Mouse (Mus musculus) bone marrow, adult 2 months (tissue): ENCODE results near the gene Gpr176. TPM values are rescaled to one million over a fixed set of nuclear protein-coding genes. Genes with fewer than 3 reads are reported as not detected.

Source experiments
- H3K27ac ChIP-seq: fragments of 200-500 bp; 2 replicates; pipeline ENCODE4 v1.5.1; 2012; ENCODE audit warnings: low read depth, mild to moderate bottlenecking, control low read depth, inconsistent platforms, low read length; ENCODE audit not compliant: control insufficient read depth, poor library complexity, insufficient read depth
- H3K4me1 ChIP-seq: fragments of 200-500 bp; 2 replicates; pipeline ENCODE4 v1.6.1; 2011; ENCODE audit warnings: low read length; ENCODE audit not compliant: control insufficient read depth, insufficient read depth
- H3K4me3 ChIP-seq: fragments of 200-500 bp; replicated peaks from 2 replicates; pipeline ENCODE3; 2011; ENCODE audit warnings: mild to moderate bottlenecking, low read depth, low read length, control low read depth; ENCODE audit not compliant: control insufficient read depth
- CTCF ChIP-seq: fragments of 200-500 bp; IDR thresholded peaks from 2 replicates; pipeline ENCODE4 v1.5.1; 2011; ENCODE audit warnings: low read length, control low read depth; ENCODE audit not compliant: control insufficient read depth, insufficient read depth
- POLR2A ChIP-seq: fragments of 200-500 bp; IDR thresholded peaks from 2 replicates; pipeline ENCODE4 v1.6.1; 2011; ENCODE audit warnings: low read depth, mild to moderate bottlenecking, control low read depth, low read length, borderline replicate concordance; ENCODE audit not compliant: control insufficient read depth
- WGBS: fragments of 180-500 bp; shearing (Covaris S2); methylation state at CpG from one replicate; pipeline ENCODE4 v1.1.7; 2018; 5-methylcytosine and 5-hydroxymethylcytosine counted together
- polyA plus RNA-seq: library from polyadenylated mRNA; stranded (reverse); fragments of >200 nt; gene quantifications from 2 replicates; pipeline ENCODE4 v1.2.4, GENCODE M21; 2011; ENCODE audit warnings: low replicate concordance; ENCODE audit not compliant: missing spikeins, insufficient read depth, insufficient read length

Gene Gpr176
- polyA plus RNA-seq, 1 experiment = not detected

GRCm38 (mm10) chr2:118321094-118321493 lies 52.1 kb downstream of the Gpr176 start:
- Histone ChIP-seq H3K27ac (no peak overlapping the region), H3K4me1 (no peaks in the 10 kb centered on the region), H3K4me3 (no peak overlapping the region)
- TF ChIP-seq CTCF (no peak), POLR2A (no peak)
- WGBS = 84% methylated on average over 4 of the region's 4 CpGs

- H3K4me1 ChIP-seq = no peaks in the 10 kb centered on the region
- no peak overlapping the region for H3K4me3 ChIP-seq
- H3K27ac ChIP-seq = no peak overlapping the region
- 78% methylated on average over 4 of the region's 4 CpGs for WGBS
- TF ChIP-seq POLR2A (no peak), CTCF (no peak)
These were observed 52.7 kb downstream of the Gpr176 start for GRCm38 (mm10) chr2:118320519-118320918.

GRCm38 (mm10) chr2:118319176-118319575 lies 54.0 kb downstream of the Gpr176 start:
- TF ChIP-seq CTCF = no peak
- TF ChIP-seq POLR2A = no peak
- 79% methylated on average over 5 of the region's 5 CpGs for WGBS
- H3K27ac ChIP-seq = no peak overlapping the region
- no peak overlapping the region for H3K4me3 ChIP-seq
- H3K4me1 ChIP-seq = no peaks in the 10 kb centered on the region

- TF ChIP-seq POLR2A = no peak
- no peak for TF ChIP-seq CTCF
- no peak overlapping the region for H3K4me3 ChIP-seq
- no peaks in the 10 kb centered on the region for H3K4me1 ChIP-seq
- 67% methylated on average over 2 of the region's 2 CpGs for WGBS
- no peak overlapping the region for H3K27ac ChIP-seq
These were observed 56.3 kb downstream of the Gpr176 start for GRCm38 (mm10) chr2:118316939-118317338.

GRCm38 (mm10) chr2:118315656-118316402 lies 57.4 kb downstream of the Gpr176 start:
- TF ChIP-seq POLR2A (no peak), CTCF (no peak)
- no peak overlapping the region for H3K27ac ChIP-seq
- WGBS = 76% methylated on average over 12 of the region's 12 CpGs
- H3K4me1 ChIP-seq = no peaks in the 10 kb centered on the region
- no peak overlapping the region for H3K4me3 ChIP-seq

GRCm38 (mm10) chr2:118307561-118307960 lies 65.7 kb downstream of the Gpr176 start:
- 18% methylated on average over 8 of the region's 8 CpGs for WGBS

GRCm38 (mm10) chr2:118306966-118307365 lies 66.3 kb downstream of the Gpr176 start:
- TF ChIP-seq POLR2A (no peak), CTCF (no peak)
- WGBS = 42% methylated on average over 2 of the region's 2 CpGs

More at GRCm38 (mm10) chr2:118307561-118307960, 65.7 kb downstream of the Gpr176 start:
- no peak for TF ChIP-seq POLR2A
- no peak for TF ChIP-seq CTCF
- Histone ChIP-seq H3K27ac (no peak overlapping the region), H3K4me1 (peaks cover 1% of the 10 kb centered on the region; the same call in 1 of the 2 replicates), H3K4me3 (no peak overlapping the region)

GRCm38 (mm10) chr2:118306522-118306895 lies 66.7 kb downstream of the Gpr176 start:
- Histone ChIP-seq H3K27ac (no peak overlapping the region), H3K4me3 (no peak overlapping the region), H3K4me1 (peaks cover 1% of the 10 kb centered on the region; the same call in 1 of the 2 replicates)
- TF ChIP-seq CTCF = no peak
- TF ChIP-seq POLR2A = no peak
- 10% methylated on average over 3 of the region's 3 CpGs for WGBS

More at GRCm38 (mm10) chr2:118306966-118307365, 66.3 kb downstream of the Gpr176 start:
- Histone ChIP-seq H3K4me1 (peaks cover 1% of the 10 kb centered on the region; the same call in 1 of the 2 replicates), H3K4me3 (no peak overlapping the region), H3K27ac (no peak overlapping the region)
